Mouse (Mus musculus): ENCODE results near the gene Mdfi.

DNA sequence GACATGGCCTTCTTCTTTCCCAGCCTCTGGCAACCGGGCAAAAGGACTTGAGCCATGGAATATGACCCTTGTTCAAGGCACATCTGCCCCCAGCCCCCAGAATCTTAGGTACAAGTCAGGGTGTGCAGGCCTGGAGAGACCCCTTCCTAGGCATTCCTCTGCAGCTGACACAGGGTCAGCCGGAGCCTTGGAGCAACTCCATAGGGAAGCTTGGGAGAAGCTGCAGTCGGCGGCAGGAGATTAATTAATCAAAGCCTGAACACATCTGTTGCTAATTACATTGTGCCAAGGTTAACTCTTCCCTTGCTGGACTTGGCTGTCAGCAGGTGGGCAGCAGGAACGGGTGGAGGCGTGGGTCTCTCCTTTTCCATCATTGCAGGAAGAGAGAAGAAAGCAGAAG is 20.0 kb downstream of the Mdfi start:
- TF ChIP-seq GATA1 (IDR thresholded peaks at IDR 0.05; ENCODE audit: borderline replicate concordance, low read length) (no peak), FLI1 (IDR thresholded peaks at IDR 0.05; ENCODE audit: low read length) (no peak)

Measured in megakaryocyte, embryonic 14.5 days (primary cell).